Comparison of ENCODE assay signal across 11 mouse cellular contexts in genomic region chr8:22136462-22136861, GRCm38 (mm10). TPM values are rescaled to one million over a fixed set of nuclear protein-coding genes. Genes with fewer than 3 reads are reported as not detected.
DNase-seq lines count a peak whose midpoint lies in the region; ATAC-seq and TF ChIP-seq lines count a peak whose summit lies in the region.
"Not testable (repeated sequence)": the region's sequence is repeated elsewhere in the genome, so short reads cannot be mapped to it uniquely, and the experiment has no call there.
"Had no signal": no experiment of that assay in that cellular context is flagged by ENCODE, and none has a peak within 500 bp of the region (broad histone marks: within the 10 kb centered on the region; RNA-seq: fewer than 3 reads in every experiment).

No protein-coding gene starts in this region.

- H3K4me1 ChIP-seq in heart, adult 2 months (ENCODE audit: control insufficient read depth, insufficient read depth, low read length); stomach, postnatal 0 days (replicated peaks; ENCODE audit: control insufficient read depth, insufficient read depth): not testable (repeated sequence)

- H3K4me2 ChIP-seq in stomach, postnatal 0 days (replicated peaks; ENCODE audit: low read depth), result not testable (repeated sequence)

- not testable (repeated sequence) for TF ChIP-seq CTCF in heart, adult 2 months (IDR thresholded peaks at IDR 0.05); stomach, postnatal 0 days (IDR thresholded peaks at IDR 0.05; ENCODE audit: low read depth)

- H3K36me3 ChIP-seq in heart, adult 2 months (ENCODE audit: control insufficient read depth, insufficient read depth, low read length); stomach, postnatal 0 days (ENCODE audit: control insufficient read depth, insufficient read depth, low read length): not testable (repeated sequence)

- H3K27me3 ChIP-seq in heart, adult 2 months (ENCODE audit: control insufficient read depth, insufficient read depth, low read length); stomach, postnatal 0 days (ENCODE audit: control insufficient read depth, insufficient read depth, low read length): not testable (repeated sequence)

- not testable (repeated sequence) for H3K9ac ChIP-seq in heart, adult 2 months (ENCODE audit: low read depth, low read length); stomach, postnatal 0 days (ENCODE audit: low read length)

- H3K79me2 ChIP-seq in heart, adult 2 months (replicated peaks; ENCODE audit: control insufficient read depth, insufficient read depth, low read length), result not testable (repeated sequence)

- not testable (repeated sequence) for H3K9me3 ChIP-seq in stomach, postnatal 0 days (ENCODE audit: control insufficient read depth, low read length)

- not testable (repeated sequence) for H3K4me3 ChIP-seq in heart, adult 2 months; stomach, postnatal 0 days (ENCODE audit: low read depth, low read length)

- intact Hi-C loops in heart, adult 2 months (cut with DNase I); heart, postnatal 25 days (cut with DNase I): not testable (repeated sequence)

- peak; percentile 47; the same call in 1 of the 2 replicates for ATAC-seq in frontal cortex, adult (ENCODE audit: low TSS enrichment)
- ATAC-seq in stomach, postnatal 0 days (ENCODE audit: low FRiP score, low TSS enrichment), result peak; percentile 81

- peak; percentile 67 for DNase-seq in cerebellum, adult 9-10 months
- peak; percentile 39 to 62 for DNase-seq in heart, adult 2 months
- peak; percentile 3 for DNase-seq in heart, postnatal 25 days (ENCODE audit: low spot score)
- DNase-seq in large intestine, adult 2 months (ENCODE audit: low read depth, low spot score), result peak; percentile 66
- DNase-seq in lung, postnatal 14 days, result peak; percentile 1
- DNase-seq in stomach, postnatal 0 days (ENCODE audit: low spot score), result not testable (repeated sequence)

- peak overlapping the region; percentile 8 for H3K27ac ChIP-seq in heart, adult 2 months
- H3K27ac ChIP-seq in stomach, postnatal 0 days (replicated peaks), result not testable (repeated sequence)

- not testable (repeated sequence) for TF ChIP-seq POLR2A in heart, adult 2 months (IDR thresholded peaks at IDR 0.05; ENCODE audit: insufficient read depth, low read depth, low read length)

- TF ChIP-seq EP300 in heart, adult 2 months (IDR thresholded peaks at IDR 0.05; ENCODE audit: insufficient read depth, low read depth, low read length), result 0 out of 2 replicates have a peak, but pooled peaks have one; percentile 40
- not testable (repeated sequence) for TF ChIP-seq EP300 in stomach, postnatal 0 days (optimal IDR thresholded peaks at IDR 0.05)

- WGBS in heart, adult 2 months, result 58% methylated on average over 9 of the region's 9 CpGs
- 27% methylated on average over 9 of the region's 9 CpGs for WGBS in large intestine, adult 2 months
- 62% methylated on average over 9 of the region's 9 CpGs for WGBS in stomach, postnatal 0 days

RNA-seq across cellular contexts. Expression of gene Nek5, which starts 11.6 kb away (rescaled TPM):
- not detected for total RNA-seq in heart, adult 2 months (2021)
- polyA plus RNA-seq in heart, adult 2 months (2012; rRNA removed), result 0.12 and 0.23 TPM in 2 replicates
- total RNA-seq in heart, postnatal 25 days (2021), result not detected
- polyA plus RNA-seq in large intestine, adult 2 months (2012; rRNA removed), result 0.07 and 0.16 TPM in 2 replicates
- 0.21 and 0.23 TPM in 2 replicates for polyA plus RNA-seq in stomach, postnatal 0 days (2015; fragmentation: Nextera tagmentation; extraction: Ambion mirVana)
- total RNA-seq: left cerebral cortex, adult 2 months; megakaryocyte progenitor cell, adult 5-6 weeks; MEL had no signal
- polyA plus RNA-seq: CD4-positive, CD25-positive, alpha-beta regulatory T cell, adult 4 months had no signal

RNA-seq across cellular contexts. Expression of gene Nek3, which starts 29.8 kb away (rescaled TPM):
- 1 to 10 TPM; 1.4 to 2.1 TPM for total RNA-seq in heart, adult 2 months (2021)
- polyA plus RNA-seq in heart, adult 2 months (2012; rRNA removed), result 1.00 and 1.9 TPM in 2 replicates
- total RNA-seq in heart, postnatal 25 days (2021), result 1 to 10 TPM; 1.7 to 2.3 TPM
- polyA plus RNA-seq in large intestine, adult 2 months (2012; rRNA removed), result 3.9 and 7.9 TPM in 2 replicates
- polyA plus RNA-seq in stomach, postnatal 0 days (2015; fragmentation: Nextera tagmentation; extraction: Ambion mirVana), result 2.6 TPM in 2 replicates

RNA-seq across cellular contexts. Expression of gene Ckap2, which starts 49.2 kb away (rescaled TPM):
- under 1 TPM; 0.11 to 0.29 TPM for total RNA-seq in heart, adult 2 months (2021)
- polyA plus RNA-seq in heart, adult 2 months (2012; rRNA removed), result 0.21 and 0.53 TPM in 2 replicates
- total RNA-seq in heart, postnatal 25 days (2021), result under 1 TPM; 0.65 to 0.67 TPM
- 5.7 TPM in 2 replicates for polyA plus RNA-seq in large intestine, adult 2 months (2012; rRNA removed)
- 14.7 and 17.0 TPM in 2 replicates for polyA plus RNA-seq in stomach, postnatal 0 days (2015; fragmentation: Nextera tagmentation; extraction: Ambion mirVana)

RNA-seq across cellular contexts. Expression of gene Vps36, which starts 56.1 kb away (rescaled TPM):
- 10 to 100 TPM; 25.2 to 27.0 TPM for total RNA-seq in heart, adult 2 months (2021)
- 9.9 and 16.2 TPM in 2 replicates for polyA plus RNA-seq in heart, adult 2 months (2012; rRNA removed)
- 10 to 100 TPM; 27.4 to 27.7 TPM for total RNA-seq in heart, postnatal 25 days (2021)
- polyA plus RNA-seq in large intestine, adult 2 months (2012; rRNA removed), result 9.2 and 10.4 TPM in 2 replicates
- polyA plus RNA-seq in stomach, postnatal 0 days (2015; fragmentation: Nextera tagmentation; extraction: Ambion mirVana), result 29.4 and 30.8 TPM in 2 replicates
